Mouse (Mus musculus) liver, embryonic 15.5 days (tissue): ENCODE results near the gene Srpx. TPM values are rescaled to one million over a fixed set of nuclear protein-coding genes. Genes with fewer than 3 reads are reported as not detected.

Source experiments
- ATAC-seq: fragments of 200-750 bp; cut with Nextera tagmentation; 2 replicates; pipeline ENCODE4 v1.8.0; 2017; ENCODE audit warnings: moderate number of reproducible peaks, mild to moderate bottlenecking, moderate library complexity; ENCODE audit not compliant: insufficient read depth
- H3K27ac ChIP-seq: fragments of 300-500 bp; sonication (generic); replicated peaks from 2 replicates; pipeline ENCODE4 v1.5.1; 2015; ENCODE audit warnings: mild to moderate bottlenecking, inconsistent platforms
- H3K27me3 ChIP-seq: fragments of 300-500 bp; sonication (generic); 2 replicates; pipeline ENCODE4 v1.6.1; 2015; ENCODE audit warnings: mild to moderate bottlenecking, inconsistent platforms
- H3K36me3 ChIP-seq: fragments of 300-500 bp; sonication (generic); replicated peaks from 2 replicates; pipeline ENCODE4 v1.6.1; 2015; ENCODE audit warnings: moderate library complexity, mild to moderate bottlenecking, inconsistent platforms
- H3K4me1 ChIP-seq: fragments of 300-500 bp; sonication (generic); replicated peaks from 2 replicates; pipeline ENCODE4 v1.6.1; 2015; ENCODE audit warnings: inconsistent platforms
- H3K4me2 ChIP-seq: fragments of 300-500 bp; sonication (generic); 2 replicates; pipeline ENCODE4 v1.6.1; 2015; ENCODE audit warnings: moderate library complexity, mild to moderate bottlenecking, inconsistent platforms
- H3K4me3 ChIP-seq: fragments of 300-500 bp; sonication (generic); replicated peaks from 2 replicates; pipeline ENCODE4 v1.5.1; 2015; ENCODE audit warnings: mild to moderate bottlenecking, inconsistent platforms
- H3K9ac ChIP-seq: fragments of 300-500 bp; sonication (generic); 2 replicates; pipeline ENCODE4 v1.6.1; 2015; ENCODE audit warnings: moderate library complexity, mild to moderate bottlenecking, inconsistent platforms
- H3K9me3 ChIP-seq: fragments of 300-500 bp; sonication (generic); replicated peaks from 2 replicates; pipeline ENCODE4 v1.6.1; 2016; ENCODE audit warnings: inconsistent platforms
- WGBS: fragments of 180-500 bp; shearing (Covaris S2); methylation state at CpG from one replicate; pipeline ENCODE4 v1.1.7; 2015; ENCODE audit warnings: mixed read lengths; ENCODE audit not compliant: insufficient replicate concordance; 5-methylcytosine and 5-hydroxymethylcytosine counted together
- polyA plus RNA-seq: library from polyadenylated mRNA; unstranded; fragments of >200 nt; fragmentation: Nextera tagmentation; extraction: Ambion mirVana; gene quantifications from 2 replicates; pipeline ENCODE4 v1.2.1, GENCODE M21; 2015

Srpx gene
- 1.2 and 1.3 TPM in 2 replicates for polyA plus RNA-seq

DNA sequence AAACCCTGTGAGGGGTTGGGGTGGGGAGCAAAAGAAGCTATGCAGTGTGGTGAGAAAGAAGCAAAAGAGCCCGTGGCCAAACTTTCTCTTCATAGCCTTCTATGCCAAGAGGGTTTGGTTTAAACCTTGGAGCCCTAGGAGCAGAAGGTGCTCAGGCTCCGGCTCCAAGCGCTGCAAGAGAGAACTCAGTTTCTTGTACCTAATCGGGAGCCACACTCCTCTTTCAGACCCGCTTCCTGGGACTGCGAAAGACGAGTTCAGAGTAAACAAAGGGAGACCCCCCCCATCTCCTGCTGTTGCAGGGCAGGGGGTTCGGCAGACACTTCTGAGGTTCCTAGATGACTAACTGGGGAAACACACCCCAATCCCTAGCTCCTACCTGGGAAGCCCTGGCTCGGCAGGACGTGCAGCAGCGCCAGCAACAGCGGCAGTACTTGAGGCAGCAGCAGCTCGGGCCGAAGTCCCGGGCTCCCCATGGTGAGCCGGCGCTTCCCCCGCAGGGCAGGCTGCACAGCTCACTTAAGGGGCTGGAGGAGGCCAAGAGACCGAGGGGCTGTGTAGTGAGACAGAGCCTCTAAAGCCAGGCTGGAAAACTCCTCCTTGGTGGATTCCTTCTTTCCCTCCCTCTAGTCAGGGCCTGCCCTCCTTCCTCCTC lies at the start of gene Srpx:
Srpx (minus strand) TSS at position 645 of the 655 bp plus-strand sequence.
- WGBS = 21% methylated on average over 19 of the region's 19 CpGs
- Histone ChIP-seq H3K4me1 (no peaks in the 10 kb centered on the region), H3K4me3 (no peak within 1 kb of the TSS), H3K4me2 (peak within 1 kb of the TSS; percentile 13; the same call in 1 of the 2 replicates), H3K9me3 (no peaks in the 10 kb centered on the region), H3K9ac (no peak within 1 kb of the TSS), H3K36me3 (no peaks in the 10 kb centered on the region), H3K27ac (no peak within 1 kb of the TSS), H3K27me3 (0 out of 2 replicates have a peak, but pooled peaks cover 7% of the 10 kb centered on the region)
- ATAC-seq = no peak

DNA sequence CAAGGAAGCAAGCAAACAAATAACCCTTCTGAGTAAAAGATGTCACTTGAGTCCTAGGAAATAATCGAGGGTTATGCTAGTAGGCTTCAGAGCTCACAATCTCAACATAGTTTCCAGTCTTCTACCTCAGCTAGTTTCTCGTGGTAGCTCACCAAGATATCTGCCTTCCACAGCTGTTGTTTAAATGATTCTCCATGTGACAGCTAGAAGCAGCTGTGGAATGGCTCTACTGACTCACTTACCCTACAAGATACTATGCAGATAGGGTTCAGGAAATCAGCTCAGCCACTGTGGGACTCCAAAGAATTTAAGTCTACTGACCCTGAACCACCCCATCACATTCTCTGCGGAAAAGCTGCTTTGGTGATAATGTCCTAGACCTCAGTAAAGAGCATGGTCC lies 34.9 kb upstream of the Srpx start:
- 53% methylated on average over 3 of the region's 3 CpGs for WGBS
- no peak for ATAC-seq
- H3K36me3 ChIP-seq = no peaks in the 10 kb centered on the region

DNA sequence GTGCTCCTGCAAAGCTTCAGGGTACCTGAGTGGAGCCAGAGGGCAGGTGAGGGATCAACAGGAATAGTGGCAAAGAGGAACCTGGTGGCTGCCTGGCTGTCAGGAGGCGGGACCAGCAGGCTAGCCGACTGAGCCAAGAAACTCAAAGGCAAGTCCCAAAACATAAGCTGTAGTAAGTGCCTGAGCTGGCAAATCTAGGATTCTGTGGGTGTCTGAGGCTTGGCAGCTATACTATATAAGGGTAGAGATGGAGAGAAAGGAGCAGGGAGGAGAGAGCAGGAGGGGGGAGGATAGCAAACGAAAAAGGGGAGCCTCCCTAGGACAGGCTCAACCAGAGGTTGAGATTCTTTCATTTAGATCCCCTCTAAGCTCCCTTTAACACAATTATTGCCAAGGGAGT lies 1.7 kb downstream of the Srpx start:
- Histone ChIP-seq H3K4me3 (no peak overlapping the region), H3K27me3 (0 out of 2 replicates have a peak, but pooled peaks cover 7% of the 10 kb centered on the region), H3K4me1 (no peaks in the 10 kb centered on the region), H3K36me3 (no peaks in the 10 kb centered on the region), H3K9me3 (no peaks in the 10 kb centered on the region), H3K27ac (no peak overlapping the region), H3K9ac (no peak overlapping the region), H3K4me2 (no peak overlapping the region)
- ATAC-seq = no peak
- 31% methylated on average over 3 of the region's 3 CpGs for WGBS

More for the DNA sequence above, 34.9 kb upstream of the Srpx start:
- Histone ChIP-seq H3K9me3 (no peaks in the 10 kb centered on the region), H3K9ac (no peak overlapping the region), H3K4me1 (no peaks in the 10 kb centered on the region), H3K27ac (no peak overlapping the region), H3K4me3 (no peak overlapping the region), H3K4me2 (no peak overlapping the region), H3K27me3 (no peaks in the 10 kb centered on the region)

DNA sequence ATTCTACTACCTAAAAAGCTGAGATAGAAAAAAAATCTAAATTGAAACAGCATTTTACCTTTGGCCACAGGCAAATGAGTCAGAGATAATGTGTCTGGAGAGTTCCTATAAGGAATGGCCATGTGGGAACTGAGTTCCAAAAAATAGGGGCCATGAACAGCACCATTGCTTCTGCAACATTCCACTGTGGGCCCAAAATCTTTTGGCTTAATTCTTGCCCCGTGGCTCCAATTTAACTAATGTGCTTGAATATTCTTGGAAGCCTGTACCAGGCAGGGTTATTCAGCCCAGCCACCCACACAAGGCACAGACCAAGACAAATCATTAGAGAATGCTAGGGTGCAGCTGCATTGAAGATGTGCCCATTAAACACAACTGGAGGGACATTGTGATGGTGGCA lies 6.8 kb downstream of the Srpx start:
- 47% methylated on average over 1 of the region's 1 CpGs for WGBS
- no peaks in the 10 kb centered on the region for H3K27me3 ChIP-seq

DNA sequence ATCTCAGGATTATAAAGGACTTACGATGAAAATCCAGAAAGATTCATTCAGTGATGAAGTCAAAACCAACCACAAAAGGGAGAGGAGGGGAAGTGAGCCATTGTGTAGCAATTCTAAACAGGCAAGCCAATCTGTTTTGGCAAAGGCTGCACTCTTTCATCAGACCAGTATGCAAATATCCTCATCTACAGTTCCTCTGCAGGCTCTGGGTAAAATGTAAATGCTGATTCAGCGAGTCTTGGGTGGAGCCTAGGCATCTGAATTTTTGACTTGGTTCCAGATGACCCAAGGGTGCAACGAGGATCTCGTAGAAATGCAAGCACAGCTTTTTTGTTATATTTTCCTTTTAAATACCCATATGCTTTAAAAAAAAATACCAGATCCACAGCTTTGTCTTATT lies 9.0 kb downstream of the Srpx start:
- no peak overlapping the region for H3K27ac ChIP-seq
- H3K4me3 ChIP-seq = no peak overlapping the region
- no peak for ATAC-seq
- no peak overlapping the region for H3K9ac ChIP-seq
- WGBS = 43% methylated on average over 4 of the region's 4 CpGs
- no peak overlapping the region for H3K4me2 ChIP-seq
- H3K9me3 ChIP-seq = no peaks in the 10 kb centered on the region
- no peaks in the 10 kb centered on the region for H3K4me1 ChIP-seq
- H3K27me3 ChIP-seq = no peaks in the 10 kb centered on the region
- H3K36me3 ChIP-seq = no peaks in the 10 kb centered on the region

More for the DNA sequence above, 6.8 kb downstream of the Srpx start:
- no peak overlapping the region for H3K4me2 ChIP-seq
- no peak overlapping the region for H3K9ac ChIP-seq
- no peak overlapping the region for H3K4me3 ChIP-seq
- no peaks in the 10 kb centered on the region for H3K4me1 ChIP-seq
- no peak overlapping the region for H3K27ac ChIP-seq
- H3K36me3 ChIP-seq = no peaks in the 10 kb centered on the region
- no peak for ATAC-seq
- no peaks in the 10 kb centered on the region for H3K9me3 ChIP-seq

DNA sequence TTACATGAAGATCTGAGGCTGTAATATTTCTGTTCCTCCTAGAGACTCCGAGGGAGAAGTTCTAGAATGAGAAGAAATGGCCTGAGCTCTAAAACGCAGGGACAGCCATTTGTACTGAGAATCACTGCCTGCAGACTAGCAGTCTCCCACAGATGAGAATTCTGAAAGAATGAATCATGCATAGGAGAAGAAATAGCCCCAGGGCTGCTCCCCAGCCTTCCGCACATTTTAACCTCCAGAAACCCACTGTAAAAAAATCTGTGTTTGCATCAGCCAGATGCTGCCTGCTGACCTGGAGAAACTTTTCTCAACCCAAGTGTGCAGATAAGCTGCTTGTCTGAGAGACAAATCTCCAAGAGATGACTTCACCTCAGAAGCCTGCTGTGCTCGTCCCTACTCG lies 12.0 kb downstream of the Srpx start:
- Histone ChIP-seq H3K27ac (no peak overlapping the region), H3K4me2 (no peak overlapping the region), H3K9me3 (no peaks in the 10 kb centered on the region), H3K4me1 (no peaks in the 10 kb centered on the region), H3K9ac (no peak overlapping the region), H3K27me3 (no peaks in the 10 kb centered on the region), H3K36me3 (no peaks in the 10 kb centered on the region), H3K4me3 (no peak overlapping the region)
- 62% methylated on average over 5 of the region's 5 CpGs for WGBS
- ATAC-seq = no peak

DNA sequence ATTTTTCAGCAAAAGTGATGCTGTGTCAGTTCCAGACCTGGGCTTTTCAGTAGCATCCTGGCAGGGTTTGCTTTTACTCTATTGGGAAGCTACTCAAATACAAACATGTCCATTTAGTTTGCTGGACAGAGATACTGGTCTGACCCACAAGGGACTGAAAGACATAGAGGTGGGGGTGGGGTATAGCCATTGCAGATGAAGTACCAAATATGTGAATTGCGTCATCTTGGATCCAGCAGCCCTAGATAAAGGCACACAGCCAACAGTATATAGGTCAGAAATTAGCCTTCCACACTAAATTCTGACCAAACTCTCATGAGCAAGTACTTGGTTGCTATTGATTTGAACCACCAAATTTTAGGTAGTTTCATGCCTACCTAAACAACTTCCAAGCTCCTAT lies 14.8 kb downstream of the Srpx start:
- Histone ChIP-seq H3K9ac (no peak overlapping the region), H3K27me3 (no peaks in the 10 kb centered on the region), H3K4me2 (no peak overlapping the region), H3K4me1 (no peaks in the 10 kb centered on the region), H3K27ac (no peak overlapping the region), H3K9me3 (no peaks in the 10 kb centered on the region), H3K4me3 (no peak overlapping the region), H3K36me3 (no peaks in the 10 kb centered on the region)
- ATAC-seq = no peak
- 76% methylated on average over 1 of the region's 1 CpGs for WGBS

DNA sequence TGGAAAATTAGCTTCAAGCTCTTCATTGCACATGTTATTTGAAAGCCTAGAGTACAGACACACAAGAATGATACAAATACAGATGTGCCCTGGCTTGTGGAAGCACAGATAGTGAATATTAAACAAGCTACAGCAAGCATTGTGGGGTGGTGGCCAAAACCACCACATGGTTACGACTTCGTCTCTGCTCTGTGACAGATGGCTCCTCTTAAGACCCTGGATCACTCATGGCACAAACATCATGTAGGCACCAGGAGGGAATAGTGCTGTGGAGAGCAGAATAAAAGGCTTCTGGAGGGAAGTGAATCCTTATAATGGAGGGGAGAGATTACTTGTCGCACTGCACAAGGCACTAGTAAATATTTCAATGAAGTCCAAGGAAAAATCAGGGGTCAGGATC lies 21.7 kb downstream of the Srpx start:
- no peaks in the 10 kb centered on the region for H3K36me3 ChIP-seq
- no peaks in the 10 kb centered on the region for H3K27me3 ChIP-seq
- no peak overlapping the region for H3K4me3 ChIP-seq
- no peak overlapping the region for H3K4me2 ChIP-seq
- no peaks in the 10 kb centered on the region for H3K9me3 ChIP-seq
- no peaks in the 10 kb centered on the region for H3K4me1 ChIP-seq
- no peak for ATAC-seq
- H3K9ac ChIP-seq = no peak overlapping the region
- 68% methylated on average over 3 of the region's 3 CpGs for whole genome bisulfite sequencing
- H3K27ac ChIP-seq = no peak overlapping the region

DNA sequence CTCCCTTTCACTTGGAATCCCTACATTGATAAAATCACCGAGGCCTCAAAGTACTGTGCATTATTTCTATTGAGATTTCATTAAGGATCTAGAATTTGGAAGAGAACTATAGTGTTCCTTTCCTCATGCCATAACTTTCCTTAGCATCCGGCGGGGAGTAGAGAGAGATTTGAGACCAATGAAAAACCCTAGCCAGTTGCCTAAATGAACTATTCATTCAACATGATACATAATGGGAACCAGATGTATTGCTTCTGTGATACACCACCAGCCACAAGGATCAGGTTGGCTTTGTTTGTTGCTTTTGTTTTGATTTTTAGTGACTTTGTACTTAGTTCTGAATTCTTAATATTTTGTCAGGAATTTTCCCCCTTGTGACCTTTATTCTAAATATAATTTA lies 37.1 kb downstream of the Srpx start:
- no peak overlapping the region for H3K4me3 ChIP-seq
- ATAC-seq = no peak
- no peak overlapping the region for H3K4me2 ChIP-seq
- no peaks in the 10 kb centered on the region for H3K9me3 ChIP-seq
- H3K27me3 ChIP-seq = no peaks in the 10 kb centered on the region
- H3K27ac ChIP-seq = no peak overlapping the region
- WGBS = 51% methylated on average over 3 of the region's 3 CpGs
- no peaks in the 10 kb centered on the region for H3K4me1 ChIP-seq
- H3K9ac ChIP-seq = no peak overlapping the region
- H3K36me3 ChIP-seq = no peaks in the 10 kb centered on the region

DNA sequence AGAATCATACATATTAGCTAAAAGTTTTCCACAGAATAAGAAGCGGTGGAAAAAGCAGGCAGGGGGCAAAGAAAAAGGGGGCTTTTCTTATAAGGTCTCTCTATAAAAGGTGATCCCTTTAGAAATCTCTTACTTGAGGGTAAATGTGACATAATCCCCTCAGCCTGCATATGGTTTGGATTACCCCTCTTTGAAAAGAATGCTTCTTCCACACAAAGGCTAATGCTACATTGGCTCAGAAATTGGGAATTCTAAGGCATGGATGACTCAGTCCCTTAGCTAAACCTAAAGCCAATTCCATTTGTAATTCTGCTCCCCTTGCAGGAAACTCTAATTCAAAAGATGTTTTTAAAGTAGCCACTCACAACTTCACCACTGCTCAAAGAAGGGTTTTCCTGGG lies 37.5 kb downstream of the Srpx start:
- Histone ChIP-seq H3K9me3 (no peaks in the 10 kb centered on the region), H3K36me3 (no peaks in the 10 kb centered on the region), H3K27ac (no peak overlapping the region), H3K4me1 (no peaks in the 10 kb centered on the region), H3K4me2 (no peak overlapping the region), H3K4me3 (no peak overlapping the region), H3K9ac (no peak overlapping the region), H3K27me3 (no peaks in the 10 kb centered on the region)
- WGBS = 42% methylated on average over 1 of the region's 1 CpGs
- ATAC-seq = no peak

DNA sequence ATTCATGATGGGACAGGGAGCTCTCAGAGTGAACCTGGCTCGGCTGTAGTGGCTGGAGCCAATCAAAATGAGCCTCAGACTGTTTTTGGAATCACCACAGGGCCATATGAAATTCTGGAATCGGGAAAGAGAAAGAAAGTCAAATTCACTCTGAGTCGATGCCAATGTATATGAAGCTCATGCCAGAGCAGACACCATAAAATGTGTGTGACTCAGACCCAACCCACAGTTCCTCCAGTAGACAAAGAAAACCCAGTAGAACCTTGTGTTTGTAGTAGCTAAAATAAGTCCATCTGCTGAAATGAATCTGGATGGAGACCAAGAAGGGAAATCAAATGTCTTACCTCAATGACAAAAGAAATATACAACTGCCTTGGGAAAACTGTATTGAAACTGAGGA lies 43.5 kb downstream of the Srpx start:
- Histone ChIP-seq H3K36me3 (no peaks in the 10 kb centered on the region), H3K4me3 (no peak overlapping the region), H3K4me1 (no peaks in the 10 kb centered on the region), H3K4me2 (no peak overlapping the region), H3K9ac (no peak overlapping the region), H3K9me3 (no peaks in the 10 kb centered on the region), H3K27me3 (no peaks in the 10 kb centered on the region), H3K27ac (no peak overlapping the region)
- 46% methylated on average over 3 of the region's 3 CpGs for WGBS
- ATAC-seq = no peak

DNA sequence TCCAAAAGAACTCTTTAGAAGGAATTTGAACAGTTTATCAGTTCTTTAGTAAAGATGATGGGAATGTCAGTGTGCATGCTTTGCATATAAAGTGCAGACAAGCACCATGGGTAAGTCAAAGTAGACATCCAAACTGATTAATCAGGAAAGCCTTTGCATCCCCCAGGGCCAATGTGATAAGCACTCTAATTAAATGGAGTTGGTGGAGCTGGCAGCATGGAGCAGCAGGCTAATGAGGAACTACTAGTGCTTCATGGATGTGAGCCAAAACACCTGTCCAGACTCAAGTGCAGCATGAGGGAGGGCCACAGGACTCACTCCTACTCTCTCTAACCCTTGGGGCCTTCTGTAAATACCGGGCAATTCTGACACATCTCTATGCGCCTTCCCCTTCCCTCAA lies 46.0 kb downstream of the Srpx start:
- Histone ChIP-seq H3K4me3 (no peak overlapping the region), H3K27me3 (no peaks in the 10 kb centered on the region), H3K9ac (no peak overlapping the region), H3K4me1 (no peaks in the 10 kb centered on the region), H3K4me2 (no peak overlapping the region), H3K27ac (no peak overlapping the region), H3K36me3 (no peaks in the 10 kb centered on the region), H3K9me3 (no peaks in the 10 kb centered on the region)
- WGBS = 54% methylated on average over 2 of the region's 2 CpGs
- ATAC-seq = no peak
